Mouse (Mus musculus) limb, embryonic 15.5 days (tissue): ENCODE data around the gene Dmxl2. TPM values are rescaled to one million over a fixed set of nuclear protein-coding genes. Genes with fewer than 3 reads are reported as not detected.

ENCODE experiments used
- ATAC-seq: fragments of 200-750 bp; cut with Nextera tagmentation; 2 replicates; pipeline ENCODE4 v1.8.0; 2017; ENCODE audit warnings: low read depth, moderate TSS enrichment; ENCODE audit not compliant: insufficient number of reproducible peaks, low FRiP score, low TSS enrichment
- H3K27ac ChIP-seq: fragments of 300-500 bp; sonication (generic); 2 replicates; pipeline ENCODE4 v1.5.1; 2015; ENCODE audit warnings: moderate library complexity, mild to moderate bottlenecking, inconsistent platforms
- H3K27me3 ChIP-seq: fragments of 300-500 bp; sonication (generic); 2 replicates; pipeline ENCODE4 v1.6.1; 2015; ENCODE audit warnings: inconsistent platforms
- H3K36me3 ChIP-seq: fragments of 300-500 bp; sonication (generic); 2 replicates; pipeline ENCODE4 v1.6.1; 2015; ENCODE audit warnings: inconsistent platforms
- H3K4me1 ChIP-seq: fragments of 300-500 bp; sonication (generic); 2 replicates; pipeline ENCODE4 v1.6.1; 2015; ENCODE audit warnings: inconsistent platforms
- H3K4me2 ChIP-seq: fragments of 300-500 bp; sonication (generic); 2 replicates; pipeline ENCODE4 v1.6.1; 2015; ENCODE audit warnings: mild to moderate bottlenecking, inconsistent platforms
- H3K4me3 ChIP-seq: fragments of 300-500 bp; sonication (generic); 2 replicates; pipeline ENCODE4 v1.5.1; 2015; ENCODE audit warnings: mild to moderate bottlenecking, inconsistent platforms
- H3K9ac ChIP-seq: fragments of 300-500 bp; sonication (generic); 2 replicates; pipeline ENCODE4 v1.6.1; 2015; ENCODE audit warnings: inconsistent platforms
- H3K9me3 ChIP-seq: fragments of 300-500 bp; sonication (generic); 2 replicates; pipeline ENCODE4 v1.6.1; 2016; ENCODE audit warnings: inconsistent platforms
- WGBS: fragments of 180-500 bp; shearing (Covaris S2); methylation state at CpG from one replicate; pipeline ENCODE4 v1.1.7; 2015; 5-methylcytosine and 5-hydroxymethylcytosine counted together
- polyA plus RNA-seq: library from polyadenylated mRNA; unstranded; fragments of >200 nt; fragmentation: Nextera tagmentation; extraction: Ambion mirVana; gene quantifications from 2 replicates; pipeline ENCODE4 v1.2.1, GENCODE M21; 2015

Dmxl2 gene
- polyA plus RNA-seq, 1 experiment from 2014 or later: 4.3 TPM

DNA sequence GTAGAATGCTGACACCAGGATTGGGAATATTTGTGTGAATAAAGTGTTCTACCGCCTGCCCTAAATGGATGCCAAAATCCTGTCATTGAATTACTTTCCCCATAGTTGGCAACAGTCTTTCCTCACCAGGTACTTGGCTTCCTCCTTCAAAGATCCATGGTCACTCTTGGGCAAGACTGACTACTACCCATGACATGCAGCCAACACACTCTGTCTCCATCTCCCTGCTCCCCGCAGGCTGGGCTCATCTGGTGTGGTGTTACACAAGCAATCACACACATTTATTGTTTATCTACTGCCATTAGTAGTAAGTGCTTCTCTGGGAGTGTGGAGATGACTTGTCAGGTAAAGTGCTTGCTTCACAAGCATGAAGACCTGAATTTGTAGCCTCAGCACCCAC lies 31.5 kb upstream of the Dmxl2 start:
- H3K27me3 ChIP-seq: no peaks in the 10 kb centered on the region
- H3K9me3 ChIP-seq: no peaks in the 10 kb centered on the region
- no peaks in the 10 kb centered on the region for H3K36me3 ChIP-seq
- H3K4me3 ChIP-seq: no peak overlapping the region
- H3K27ac ChIP-seq: no peak overlapping the region
- H3K4me2 ChIP-seq: no peak overlapping the region
- ATAC-seq: no peak
- H3K4me1 ChIP-seq: 0 out of 2 replicates have a peak, but pooled peaks cover 6% of the 10 kb centered on the region
- WGBS: 87% methylated on average over 2 of the region's 2 CpGs
- no peak overlapping the region for H3K9ac ChIP-seq

- Histone ChIP-seq H3K27me3 (no peaks in the 10 kb centered on the region), H3K27ac (no peak overlapping the region), H3K4me3 (no peak overlapping the region), H3K36me3 (no peaks in the 10 kb centered on the region), H3K9me3 (no peaks in the 10 kb centered on the region), H3K9ac (no peak overlapping the region), H3K4me2 (no peak overlapping the region), H3K4me1 (0 out of 2 replicates have a peak, but pooled peaks cover 6% of the 10 kb centered on the region)
- no peak for ATAC-seq
Measured at GRCm38 (mm10) chr9:54531421-54531820, 30.0 kb upstream of the Dmxl2 start.

- Histone ChIP-seq H3K27me3 (no peaks in the 10 kb centered on the region), H3K36me3 (no peaks in the 10 kb centered on the region), H3K9me3 (no peaks in the 10 kb centered on the region), H3K9ac (no peak overlapping the region), H3K27ac (no peak overlapping the region), H3K4me1 (0 out of 2 replicates have a peak, but pooled peaks cover 6% of the 10 kb centered on the region), H3K4me2 (no peak overlapping the region), H3K4me3 (no peak overlapping the region)
- ATAC-seq: no peak
- 76% methylated on average over 6 of the region's 6 CpGs for WGBS
Measured at GRCm38 (mm10) chr9:54530836-54531235, 29.4 kb upstream of the Dmxl2 start.

GRCm38 (mm10) chr9:54529950-54530349 lies 28.5 kb upstream of the Dmxl2 start:
- Histone ChIP-seq H3K9ac (no peak overlapping the region), H3K4me3 (no peak overlapping the region), H3K27me3 (no peaks in the 10 kb centered on the region), H3K36me3 (no peaks in the 10 kb centered on the region), H3K9me3 (no peaks in the 10 kb centered on the region), H3K4me1 (0 out of 2 replicates have a peak, but pooled peaks cover 6% of the 10 kb centered on the region), H3K4me2 (no peak overlapping the region), H3K27ac (no peak overlapping the region)
- WGBS: 70% methylated on average over 2 of the region's 2 CpGs
- ATAC-seq: no peak

GRCm38 (mm10) chr9:54527694-54528093 lies 26.3 kb upstream of the Dmxl2 start:
- Histone ChIP-seq H3K36me3 (no peaks in the 10 kb centered on the region), H3K4me1 (no peaks in the 10 kb centered on the region), H3K9ac (no peak overlapping the region), H3K27ac (no peak overlapping the region), H3K4me3 (no peak overlapping the region), H3K9me3 (no peaks in the 10 kb centered on the region), H3K4me2 (no peak overlapping the region), H3K27me3 (no peaks in the 10 kb centered on the region)
- WGBS: 68% methylated on average over 7 of the region's 7 CpGs
- no peak for ATAC-seq

GRCm38 (mm10) chr9:54520286-54520685 lies 18.9 kb upstream of the Dmxl2 start:
- Histone ChIP-seq H3K36me3 (no peaks in the 10 kb centered on the region), H3K4me2 (no peak overlapping the region), H3K9me3 (no peaks in the 10 kb centered on the region), H3K27me3 (no peaks in the 10 kb centered on the region), H3K4me1 (no peaks in the 10 kb centered on the region), H3K9ac (no peak overlapping the region), H3K4me3 (no peak overlapping the region), H3K27ac (no peak overlapping the region)
- 79% methylated on average over 4 of the region's 4 CpGs for WGBS
- ATAC-seq: no peak

GRCm38 (mm10) chr9:54518921-54519320 lies 17.5 kb upstream of the Dmxl2 start:
- WGBS: 65% methylated on average over 7 of the region's 7 CpGs
- no peak overlapping the region for H3K4me3 ChIP-seq
- H3K9me3 ChIP-seq: no peaks in the 10 kb centered on the region
- no peak overlapping the region for H3K9ac ChIP-seq
- no peaks in the 10 kb centered on the region for H3K27me3 ChIP-seq
- H3K4me2 ChIP-seq: no peak overlapping the region
- no peaks in the 10 kb centered on the region for H3K36me3 ChIP-seq
- ATAC-seq: no peak
- H3K27ac ChIP-seq: no peak overlapping the region
- H3K4me1 ChIP-seq: no peaks in the 10 kb centered on the region

DNA sequence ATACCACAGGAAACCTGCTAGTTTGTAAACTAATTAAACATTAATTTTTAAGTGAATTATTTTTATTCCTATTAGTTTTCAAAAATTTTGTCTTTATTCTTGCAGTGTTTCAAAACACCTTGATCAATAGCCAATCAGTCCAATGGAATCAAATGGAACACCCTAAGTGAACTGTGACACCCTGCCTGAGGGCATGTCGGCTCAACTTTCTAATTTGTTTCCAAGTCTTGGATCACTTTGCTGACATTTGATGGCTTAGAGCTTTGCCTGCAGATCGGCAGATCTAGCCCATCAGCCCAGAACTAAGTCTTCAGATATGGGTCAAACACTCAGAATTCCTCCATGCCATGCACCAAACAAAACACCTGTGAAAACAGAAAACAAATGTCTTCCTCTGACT lies 14.6 kb upstream of the Dmxl2 start:
- H3K27ac ChIP-seq: no peak overlapping the region
- no peak for ATAC-seq
- H3K27me3 ChIP-seq: no peaks in the 10 kb centered on the region
- no peak overlapping the region for H3K4me3 ChIP-seq
- no peaks in the 10 kb centered on the region for H3K36me3 ChIP-seq
- no peak overlapping the region for H3K4me2 ChIP-seq
- H3K9me3 ChIP-seq: no peaks in the 10 kb centered on the region
- WGBS: 65% methylated on average over 2 of the region's 2 CpGs
- no peaks in the 10 kb centered on the region for H3K4me1 ChIP-seq
- no peak overlapping the region for H3K9ac ChIP-seq

- H3K4me3 ChIP-seq: 0 out of 2 replicates have a peak overlapping the region, but pooled peaks have one; percentile 5
- H3K4me2 ChIP-seq: 0 out of 2 replicates have a peak overlapping the region, but pooled peaks have one; percentile 6
- H3K27ac ChIP-seq: no peak overlapping the region
- peaks cover 14% of the 10 kb centered on the region for H3K27me3 ChIP-seq
- H3K9me3 ChIP-seq: no peaks in the 10 kb centered on the region
- WGBS: 14% methylated on average over 12 of the region's 12 CpGs
- H3K4me1 ChIP-seq: peaks cover 8% of the 10 kb centered on the region
- no peak overlapping the region for H3K9ac ChIP-seq
- ATAC-seq: no peak
- no peaks in the 10 kb centered on the region for H3K36me3 ChIP-seq
Measured at GRCm38 (mm10) chr9:54502873-54503272, 1.4 kb upstream of the Dmxl2 start.

- no peaks in the 10 kb centered on the region for H3K36me3 ChIP-seq
- H3K4me1 ChIP-seq: peaks cover 8% of the 10 kb centered on the region
- peak overlapping the region; percentile 99 for H3K4me2 ChIP-seq
- H3K9ac ChIP-seq: 0 out of 2 replicates have a peak overlapping the region, but pooled peaks have one; percentile 52
- H3K27ac ChIP-seq: no peak overlapping the region
- 3% methylated on average over 13 of the region's 13 CpGs for WGBS
- H3K9me3 ChIP-seq: no peaks in the 10 kb centered on the region
- 0 out of 2 replicates have a peak, but pooled peaks have one; percentile 2 for ATAC-seq
- peaks cover 14% of the 10 kb centered on the region for H3K27me3 ChIP-seq
- H3K4me3 ChIP-seq: peak overlapping the region; percentile 77
Measured at GRCm38 (mm10) chr9:54502111-54502495, 677 bp upstream of the Dmxl2 start.

- H3K4me3 ChIP-seq: peak overlapping the region; percentile 77
- H3K36me3 ChIP-seq: no peaks in the 10 kb centered on the region
- H3K27ac ChIP-seq: peak overlapping the region; percentile 50; the same call in 1 of the 2 replicates
- peak overlapping the region; percentile 99 for H3K4me2 ChIP-seq
- peaks cover 8% of the 10 kb centered on the region for H3K4me1 ChIP-seq
- peaks cover 14% of the 10 kb centered on the region for H3K27me3 ChIP-seq
- ATAC-seq: peak; percentile 59
- H3K9me3 ChIP-seq: no peaks in the 10 kb centered on the region
- H3K9ac ChIP-seq: peak overlapping the region; percentile 52
- WGBS: under 1% methylated on average over 43 of the region's 43 CpGs
Measured at GRCm38 (mm10) chr9:54500832-54501452, 484 bp downstream of the Dmxl2 start.

GRCm38 (mm10) chr9:54499791-54500190 lies 1.6 kb downstream of the Dmxl2 start:
- Histone ChIP-seq H3K36me3 (no peaks in the 10 kb centered on the region), H3K27me3 (peaks cover 14% of the 10 kb centered on the region), H3K4me1 (peaks cover 8% of the 10 kb centered on the region), H3K4me3 (no peak overlapping the region), H3K9me3 (no peaks in the 10 kb centered on the region), H3K9ac (no peak overlapping the region), H3K4me2 (no peak overlapping the region), H3K27ac (no peak overlapping the region)
- ATAC-seq: no peak
- WGBS: 82% methylated on average over 3 of the region's 3 CpGs
